Mouse (Mus musculus) spleen, postnatal 36 days (tissue): Measurements from ENCODE around the gene Ext2.

ENCODE experiments used
- DNase-seq, 2 experiments: peaks; one replicate each; pipeline ENCODE4 v3.0.0; 2022; ENCODE audit warnings: low spot score in 2 of 2, mixed read lengths in 1 of 2

Ext2 gene

DNA sequence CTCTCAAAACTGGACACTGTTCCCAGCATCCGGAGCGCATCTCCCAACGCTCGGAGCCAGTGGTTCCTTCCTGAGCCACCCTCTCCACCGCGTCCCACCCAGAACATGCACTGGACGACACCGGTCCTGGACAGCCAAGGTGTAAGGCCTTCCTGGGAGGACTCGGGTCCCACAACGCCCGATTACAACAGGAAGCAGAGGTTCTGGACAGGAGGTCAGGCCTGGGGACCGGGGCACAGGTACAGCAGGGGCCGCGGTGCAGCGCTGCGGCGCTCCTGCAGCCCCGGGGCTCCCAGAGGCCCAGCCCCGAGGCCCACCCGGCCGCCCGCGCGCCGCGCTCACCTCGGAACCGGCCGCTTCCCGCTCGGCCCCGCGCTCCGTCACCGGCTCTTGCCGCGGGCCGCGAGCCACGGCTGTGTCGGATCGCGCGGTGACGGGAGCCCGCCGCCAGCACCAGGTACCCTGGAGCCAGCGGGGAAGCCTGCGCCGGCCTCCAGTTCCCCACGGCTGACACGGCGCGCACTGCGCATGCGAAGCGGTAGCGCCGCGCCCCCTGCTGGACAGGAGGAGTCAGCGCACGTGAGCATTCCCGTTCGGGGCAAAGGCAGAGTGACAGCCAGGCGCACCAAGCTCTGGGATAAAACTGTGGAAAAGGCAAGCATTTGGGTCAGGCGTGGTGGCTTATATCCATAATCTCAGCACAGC, at the start of gene Ext2:
TSS of gene Ext2 (minus strand) at position 524 of the 705 bp plus-strand sequence.
- peak; percentile 80 to 83 for DNase-seq

DNA sequence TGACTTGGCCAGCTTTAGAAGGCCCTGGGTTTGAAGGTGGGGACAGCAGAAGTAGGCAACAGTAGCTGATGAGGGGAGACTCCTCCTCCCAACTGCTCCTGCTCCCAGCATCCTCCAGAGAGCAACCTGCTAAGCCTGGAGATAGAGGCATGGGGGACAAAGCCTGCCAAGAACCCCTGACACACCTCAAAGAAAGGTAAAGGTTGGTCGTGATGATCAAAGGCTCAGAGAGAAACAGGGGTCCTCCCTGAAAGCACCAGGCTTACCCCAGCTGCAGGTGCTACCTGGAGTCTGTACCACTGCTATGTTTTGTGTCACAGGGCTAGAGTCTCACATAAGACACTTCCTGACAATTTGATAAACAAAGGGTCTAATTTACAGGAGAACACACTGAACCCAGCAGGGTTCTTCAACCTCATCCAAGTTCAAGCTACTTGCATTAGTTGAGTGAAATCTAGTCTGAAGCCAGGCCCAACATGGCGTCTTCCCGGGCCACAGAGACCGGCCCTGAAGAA, 49.1 kb upstream of the Ext2 start:
- DNase-seq, result no peak

DNA sequence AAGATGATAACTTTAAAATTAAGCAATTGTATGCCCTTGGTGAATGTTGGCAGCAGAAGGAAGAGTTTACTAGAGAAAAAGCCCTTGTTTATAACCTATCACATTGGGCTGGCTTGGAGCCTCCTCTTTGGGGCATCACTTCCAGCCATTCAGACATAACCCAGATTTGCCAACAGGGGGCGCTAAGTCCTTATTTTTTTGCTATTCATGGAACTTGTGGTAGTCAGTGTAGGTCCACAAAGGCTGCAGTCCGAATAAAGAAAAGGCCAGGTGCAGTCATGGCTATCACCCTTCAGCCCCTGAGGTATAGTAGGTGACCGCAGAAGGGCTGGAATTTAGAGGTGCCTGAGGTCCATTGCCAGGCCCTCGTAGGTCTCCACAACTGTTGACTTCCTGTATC, 48.5 kb upstream of the Ext2 start:
- DNase-seq, result peak in 1 of 2 experiments; percentile 12

DNA sequence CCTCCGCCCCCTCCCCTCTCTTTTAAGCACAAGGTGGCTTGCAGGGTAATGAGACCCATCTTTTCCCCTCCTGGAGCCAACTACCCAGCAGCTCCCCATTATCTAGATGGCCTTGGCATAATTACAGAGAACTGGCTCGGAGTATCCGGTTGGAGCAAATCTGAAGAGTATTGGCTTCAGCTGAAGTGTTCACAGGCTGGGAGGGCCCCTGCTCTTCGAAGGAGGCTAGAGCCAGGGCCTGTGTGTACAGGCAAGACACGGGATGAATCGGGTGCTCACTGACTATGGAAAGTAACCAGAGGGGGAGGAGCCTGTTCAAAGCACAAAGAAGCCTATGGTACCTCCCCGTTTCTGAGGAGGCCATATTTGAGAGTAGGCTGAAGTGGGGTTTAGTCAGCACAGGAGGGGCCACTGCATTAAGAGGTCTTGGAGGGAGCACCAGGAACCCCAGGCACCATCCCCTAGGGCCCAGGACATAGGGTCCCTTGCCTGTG, 46.8 kb upstream of the Ext2 start, which contains the start of gene Accsl:
TSS of gene Accsl (minus strand) at position 51 of the 494 bp plus-strand sequence.
- DNase-seq, result no peak

DNA sequence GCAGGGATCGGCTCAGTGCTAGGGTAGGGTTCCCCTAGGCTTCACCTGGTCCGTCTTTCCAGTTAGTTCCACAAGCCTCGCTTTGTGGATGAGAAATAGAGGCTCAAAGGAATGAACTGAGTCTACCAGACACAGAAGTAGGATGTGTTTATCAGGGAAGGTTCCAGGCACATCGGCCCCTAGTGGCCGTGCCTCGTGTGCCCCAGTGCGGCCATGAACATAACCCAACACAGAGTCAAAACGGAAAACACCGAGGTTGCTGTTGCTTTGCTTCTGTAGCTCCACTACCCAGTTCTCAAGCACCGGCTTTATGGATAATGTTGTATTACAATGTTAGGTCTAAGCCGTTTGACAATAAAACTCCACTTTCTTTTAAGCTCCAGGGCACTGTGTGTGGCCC, 46.2 kb upstream of the Ext2 start:
- DNase-seq, result no peak

DNA sequence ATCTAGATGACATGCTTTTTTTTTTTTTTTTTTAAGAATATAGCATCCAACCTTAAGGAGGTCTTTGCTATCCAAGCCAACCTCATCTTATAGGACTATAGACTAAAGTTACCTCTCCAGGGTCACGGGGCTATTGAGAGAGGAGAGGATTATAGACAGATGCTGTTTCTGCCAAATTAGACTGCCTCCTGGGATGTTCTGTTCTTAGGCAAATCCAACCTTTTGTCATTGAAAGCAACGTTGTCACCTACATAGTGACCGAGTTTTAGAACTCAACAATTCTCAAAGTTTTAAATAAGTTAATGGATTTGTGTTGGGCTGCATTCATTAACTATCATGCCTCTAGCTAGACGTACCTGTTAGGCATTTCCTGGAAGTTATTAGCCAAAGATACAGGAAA, 40.9 kb upstream of the Ext2 start:
- DNase-seq, result no peak

DNA sequence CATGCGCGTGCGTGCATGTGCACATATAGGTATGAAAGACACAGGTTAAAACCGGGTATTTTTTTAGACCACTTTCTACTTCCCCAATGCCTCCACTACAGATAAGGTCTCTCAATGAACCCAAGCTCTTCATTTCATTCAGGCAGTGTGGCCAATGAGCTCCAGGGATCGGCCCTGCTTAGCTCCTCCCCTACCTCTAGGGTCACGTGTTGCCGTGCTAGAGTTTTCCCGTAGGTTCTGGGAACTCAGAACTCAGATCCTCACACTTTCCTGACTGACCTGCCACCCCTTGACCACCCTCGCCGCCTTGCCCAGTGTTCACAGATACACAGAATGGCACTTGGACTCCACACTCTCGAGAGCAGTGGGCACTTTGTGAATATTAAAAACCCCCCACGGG, 36.5 kb upstream of the Ext2 start:
- no peak for DNase-seq

DNA sequence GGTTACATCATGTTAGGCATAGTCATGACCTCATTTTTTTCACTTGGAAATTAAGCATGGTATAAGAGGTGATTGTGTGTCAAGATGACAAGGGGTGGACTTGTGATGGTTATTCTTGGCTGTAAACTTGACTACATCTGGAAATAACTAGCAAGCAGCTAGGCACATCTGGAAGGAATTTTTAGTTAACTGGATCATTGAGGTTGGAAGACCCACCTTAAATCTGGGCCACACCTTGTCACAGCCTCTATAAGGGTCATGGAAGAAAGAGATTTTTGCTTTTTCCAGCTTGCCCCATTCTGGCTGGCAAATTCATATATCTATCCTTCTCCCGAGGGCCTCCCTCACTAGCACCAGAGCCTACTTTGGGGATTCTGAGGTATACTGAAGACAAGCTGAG, 28.9 kb upstream of the Ext2 start:
- no peak for DNase-seq

DNA sequence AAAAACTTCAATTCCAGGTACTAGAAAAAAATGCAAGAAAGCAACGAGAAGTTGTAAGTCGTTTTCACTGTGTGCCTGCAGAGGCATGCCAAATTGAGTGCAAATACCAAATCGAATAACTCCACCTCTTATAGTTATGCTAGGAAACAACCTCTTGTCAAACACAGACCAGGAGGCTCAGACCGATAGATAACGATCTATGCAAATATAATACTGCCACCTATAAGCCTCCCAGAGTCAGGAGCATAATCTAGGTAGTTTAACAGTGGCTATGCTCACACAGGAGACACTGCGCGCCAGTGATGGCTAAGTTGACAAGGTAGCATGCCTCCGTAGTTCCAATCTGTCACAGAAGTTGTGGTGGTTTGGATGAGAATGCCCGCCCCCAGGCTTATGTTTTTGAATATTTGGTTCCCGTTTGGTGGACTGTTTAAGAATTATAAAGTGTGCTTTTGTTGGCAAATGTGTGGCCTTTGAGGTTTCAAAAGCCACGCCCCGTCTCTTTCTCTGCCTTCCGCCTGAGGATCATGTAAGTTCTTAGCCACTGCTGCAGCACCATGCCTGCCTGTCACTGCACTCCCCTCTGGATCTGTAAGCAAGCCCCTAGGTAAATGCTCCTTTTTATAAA, 28.1 kb upstream of the Ext2 start:
- DNase-seq, result peak; percentile 14 to 29

DNA sequence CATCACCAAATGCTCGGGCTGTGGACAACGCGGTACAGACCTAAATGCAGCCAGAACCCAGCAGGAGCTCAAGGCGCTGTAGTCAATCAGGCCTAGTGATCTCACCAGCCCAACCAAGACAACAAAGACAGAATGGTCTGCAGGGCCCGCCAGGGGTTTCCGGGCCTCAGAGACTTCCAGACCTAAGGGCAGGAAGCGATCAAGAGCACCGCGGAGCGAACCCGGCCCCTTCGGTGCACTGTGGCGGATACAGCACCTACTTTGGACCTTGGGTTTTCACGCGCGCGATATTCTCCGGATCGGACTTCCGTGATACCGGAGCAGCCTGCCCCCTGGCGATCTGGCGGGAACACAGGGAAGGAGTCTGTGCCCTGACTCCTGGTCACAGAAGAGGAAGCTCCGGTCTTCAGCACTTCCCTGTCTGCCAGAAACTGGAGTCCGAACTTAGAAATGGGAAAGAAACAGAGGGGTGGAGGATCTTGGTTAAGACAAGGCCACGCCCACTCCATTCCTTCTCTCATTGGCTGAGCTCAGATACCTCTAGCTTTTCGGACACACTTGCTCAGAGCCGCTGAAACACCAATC, 27.2 kb upstream of the Ext2 start, which contains the start of gene Accs:
TSS of gene Accs (minus strand) at position 439 of the 585 bp plus-strand sequence.
- peak; percentile 54 to 68 for DNase-seq

DNA sequence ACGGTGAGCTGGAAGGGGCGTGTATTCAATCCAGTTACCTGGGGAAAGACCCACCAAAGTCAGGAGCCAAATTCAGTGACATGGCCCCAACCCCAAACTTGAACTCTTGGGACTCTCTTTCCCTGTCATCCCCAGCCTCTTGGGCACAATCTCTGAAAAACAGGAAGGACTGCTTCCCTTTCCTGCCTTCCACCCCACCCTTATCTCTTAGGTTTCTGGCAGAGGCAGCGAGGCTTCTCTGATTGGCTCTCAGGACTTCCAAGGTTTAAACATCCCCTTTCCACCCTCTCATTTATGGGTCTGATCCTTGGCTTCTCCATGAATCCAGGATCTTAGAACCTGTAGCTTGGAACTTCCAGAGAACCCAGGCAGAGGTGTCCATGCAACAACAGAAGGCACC, 19.0 kb upstream of the Ext2 start:
- no peak for DNase-seq

DNA sequence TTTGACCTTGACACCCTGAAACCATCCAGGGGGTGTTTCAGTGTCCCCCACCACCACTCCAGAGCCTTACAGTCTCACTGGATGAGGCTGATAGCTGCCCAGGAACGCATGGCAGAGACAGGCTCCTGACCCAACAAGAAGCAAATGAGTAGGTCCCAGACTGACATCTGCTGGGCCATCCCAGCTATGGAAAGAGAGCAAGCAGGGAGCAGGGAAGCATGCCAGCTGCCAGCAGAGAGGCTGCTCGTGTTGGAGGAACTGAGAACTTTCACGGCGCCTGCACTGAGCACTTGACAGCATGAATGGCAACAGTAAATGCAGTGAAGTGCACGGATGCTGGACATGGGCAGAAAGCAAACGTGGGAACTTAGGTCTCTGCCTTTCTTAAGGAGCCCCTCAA, 17.7 kb upstream of the Ext2 start:
- no peak for DNase-seq

DNA sequence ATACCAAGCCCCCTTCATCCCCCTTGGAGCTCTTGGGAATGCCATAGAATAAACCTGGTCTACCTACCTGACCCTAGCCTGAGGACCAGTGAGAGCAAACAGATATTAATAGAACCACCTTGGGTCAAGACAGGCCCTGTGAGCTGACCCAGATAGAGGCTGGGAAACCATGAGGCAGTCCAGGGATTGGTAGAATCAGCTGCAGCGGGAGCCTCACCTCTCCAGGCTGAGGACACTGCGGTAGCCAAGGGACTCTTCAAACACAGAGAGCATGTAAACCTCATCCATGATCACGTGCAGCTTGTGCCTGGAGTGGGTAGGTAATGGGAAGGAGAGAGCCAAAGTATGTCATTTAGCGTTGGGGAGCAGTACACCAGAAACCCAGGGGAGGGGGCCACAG, 16.6 kb upstream of the Ext2 start:
- no peak for DNase-seq

DNA sequence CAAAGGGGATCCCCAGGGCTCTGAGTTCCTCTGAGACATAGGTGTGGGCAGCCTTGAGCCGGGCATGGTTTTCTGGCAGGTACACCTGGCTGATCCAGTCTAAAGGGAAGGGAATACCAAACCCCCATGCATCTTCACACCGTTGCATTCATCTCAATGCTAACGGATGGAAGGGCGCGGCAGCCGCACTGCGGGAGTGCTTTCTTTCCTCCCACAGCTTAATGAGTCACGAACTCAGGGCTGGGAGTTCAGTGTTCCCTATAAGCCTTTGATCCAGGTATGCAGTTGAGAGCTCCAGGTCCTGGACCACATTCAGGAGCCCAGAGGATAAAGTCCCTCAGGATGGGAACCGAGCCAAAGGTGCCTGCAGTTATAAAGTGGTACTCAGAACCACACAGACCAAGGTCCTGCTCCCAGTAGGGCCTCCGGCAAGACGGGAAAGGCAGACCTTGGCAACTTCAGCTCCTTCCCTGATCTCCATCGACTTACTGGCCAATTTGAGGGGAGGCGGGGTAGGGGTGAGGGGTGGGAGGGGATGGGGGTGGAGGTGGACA, 13.9 kb upstream of the Ext2 start:
- DNase-seq, result no peak

DNA sequence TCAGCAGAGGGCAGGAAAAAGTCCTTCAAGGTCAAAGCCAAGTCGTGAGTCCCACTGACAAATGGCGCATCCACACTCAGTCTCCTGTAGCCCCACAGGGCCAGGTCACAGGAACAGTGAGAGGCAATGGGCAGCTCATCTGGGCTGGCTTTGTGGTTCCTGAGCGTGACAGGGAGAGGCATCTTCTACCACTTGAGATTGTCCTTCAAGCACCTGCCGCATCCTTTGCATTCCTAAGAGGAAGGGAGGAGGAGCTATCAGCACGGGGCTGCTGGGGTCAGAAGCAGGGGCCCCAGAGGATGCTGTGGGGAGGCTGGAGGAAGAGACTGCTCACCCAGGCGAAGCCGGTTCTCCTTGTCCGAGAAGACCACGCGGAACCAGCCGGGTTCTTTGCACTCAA, 13.2 kb upstream of the Ext2 start:
- DNase-seq, result no peak

DNA sequence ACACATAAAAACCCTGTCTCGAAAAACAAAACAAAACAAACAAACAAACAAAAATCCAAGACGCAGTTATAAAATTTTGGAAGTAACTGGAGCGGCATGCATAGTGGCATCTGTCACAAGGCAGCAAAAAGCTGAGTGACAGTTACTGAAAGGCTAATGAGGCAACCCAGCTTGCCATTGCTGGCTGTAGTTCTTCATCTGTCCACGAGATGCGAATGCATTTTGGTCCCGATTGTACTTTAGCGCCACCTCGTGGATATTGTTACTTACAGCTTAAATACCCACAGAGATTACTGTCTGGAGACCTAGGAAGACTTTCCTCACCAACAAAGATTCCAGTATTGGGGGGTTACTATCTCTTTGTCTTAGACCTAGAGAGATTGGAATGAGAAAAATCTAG, 1.2 kb upstream of the Ext2 start:
- peak; percentile 70 to 83 for DNase-seq

DNA sequence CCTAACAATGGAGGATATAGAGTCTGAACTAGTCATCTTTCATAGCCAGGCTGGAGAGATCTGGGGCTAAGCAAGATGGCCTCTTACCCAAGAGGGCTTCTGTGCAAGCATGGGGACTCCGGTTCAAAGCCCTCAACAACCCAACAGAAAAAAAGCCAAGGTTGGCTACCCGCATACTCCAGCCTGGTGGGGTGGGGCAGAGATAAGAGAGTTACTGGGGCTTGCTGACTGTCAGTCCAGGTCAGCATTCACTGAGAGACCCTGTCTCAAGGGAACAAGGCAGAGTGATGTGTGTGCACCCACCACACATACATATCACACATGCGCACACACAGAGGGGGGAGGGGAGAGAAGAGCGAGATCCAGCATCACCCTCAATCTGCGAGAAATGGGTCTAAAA, 4.6 kb downstream of the Ext2 start:
- no peak for DNase-seq

DNA sequence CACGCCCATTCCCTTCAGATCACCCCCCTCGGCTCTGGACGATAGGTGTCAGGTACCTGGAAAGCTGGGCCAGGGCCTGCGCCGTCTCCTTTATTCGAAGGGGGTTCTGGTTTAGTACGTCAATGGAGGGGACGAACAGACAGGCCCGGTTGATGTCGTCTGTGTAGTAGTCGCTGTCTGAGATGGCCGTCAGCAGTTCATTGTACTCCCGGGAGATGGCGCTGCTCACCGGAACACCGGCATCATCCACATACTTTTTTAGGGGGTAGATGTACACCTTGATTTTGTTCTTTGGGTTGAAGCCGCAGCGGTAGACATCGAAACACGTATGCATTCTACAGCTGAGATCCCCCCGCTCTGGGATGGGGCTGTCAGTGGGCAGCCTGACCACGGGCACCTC, 9.0 kb downstream of the Ext2 start:
- no peak for DNase-seq

DNA sequence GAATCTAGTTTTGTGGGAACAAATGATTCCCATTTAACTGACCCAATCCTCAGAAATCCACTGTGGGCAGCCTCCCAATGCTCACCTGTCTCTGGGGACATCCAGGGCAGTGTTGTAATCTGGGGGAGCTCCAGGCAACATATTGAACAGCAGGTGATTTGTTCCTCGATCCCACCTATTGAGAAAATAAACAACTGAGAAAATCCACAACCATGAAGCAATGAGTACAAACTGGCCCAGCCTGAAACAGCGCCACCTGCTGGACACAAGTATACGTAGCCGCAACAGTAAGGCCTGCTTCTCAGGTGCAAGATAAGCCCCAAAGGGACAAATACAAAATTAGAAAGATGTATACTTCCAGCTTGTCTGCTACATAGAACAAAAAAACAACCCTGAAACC, 10.6 kb downstream of the Ext2 start:
- DNase-seq, result peak; percentile 31 to 32

DNA sequence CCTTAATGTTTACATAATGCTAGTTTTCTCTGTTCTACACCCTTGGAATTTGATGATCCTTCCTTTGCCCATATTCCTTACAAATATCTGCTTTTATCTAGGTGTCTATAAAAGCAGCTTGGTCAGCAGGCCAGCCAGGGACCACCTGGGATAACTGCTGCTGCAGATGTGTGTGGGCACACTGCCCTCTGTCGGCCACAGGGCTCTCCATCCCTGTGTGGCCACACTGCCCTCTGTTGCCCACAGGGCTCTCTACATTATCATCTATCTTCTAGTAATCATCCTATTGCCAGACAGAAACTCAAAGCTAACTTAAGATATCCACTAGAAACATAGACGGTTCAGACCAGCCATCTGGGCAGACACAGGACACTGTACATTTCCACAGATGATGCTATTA, 12.4 kb downstream of the Ext2 start:
- peak in 1 of 2 experiments; percentile 13 for DNase-seq

DNA sequence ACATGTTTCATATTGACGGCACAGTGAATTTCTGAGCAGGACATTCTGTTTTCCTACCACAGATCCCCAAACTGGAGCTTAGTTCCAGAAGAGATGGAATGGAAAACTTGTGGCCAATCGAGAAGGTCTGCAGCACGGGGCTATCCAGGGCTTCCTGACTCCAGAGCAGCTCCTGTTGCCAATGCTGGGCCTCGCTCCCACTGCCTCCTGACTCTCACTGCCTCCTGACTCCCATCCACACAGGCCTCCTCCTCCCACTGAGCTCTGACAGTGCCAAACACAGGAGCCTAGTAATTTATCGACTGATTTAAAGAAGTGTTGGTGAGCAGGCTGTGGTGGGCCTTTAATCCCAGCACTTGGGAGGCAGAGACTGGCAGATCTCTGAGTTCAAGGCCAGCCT, 14.3 kb downstream of the Ext2 start:
- no peak for DNase-seq

DNA sequence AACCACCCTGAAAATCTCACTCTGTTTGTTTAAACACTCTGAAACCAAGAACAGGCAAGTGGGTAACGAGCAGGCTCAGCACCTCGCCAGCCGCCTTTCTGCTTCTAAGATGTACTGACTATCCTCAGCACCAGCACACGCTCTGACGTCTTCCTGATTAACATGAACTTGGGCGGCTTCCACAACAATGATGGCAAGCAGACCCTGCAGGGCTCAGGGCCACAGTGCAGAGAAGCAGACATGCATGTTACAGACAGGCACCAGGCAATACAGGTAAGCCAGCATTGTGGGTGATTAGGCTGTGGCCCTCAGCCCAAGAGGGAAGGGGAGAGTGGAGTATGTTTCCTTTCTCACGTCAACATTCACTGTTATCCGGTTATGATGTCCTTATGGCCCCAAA, 14.9 kb downstream of the Ext2 start:
- no peak for DNase-seq
